Mouse (Mus musculus): ENCODE measurements around the gene Rab31.

DNA sequence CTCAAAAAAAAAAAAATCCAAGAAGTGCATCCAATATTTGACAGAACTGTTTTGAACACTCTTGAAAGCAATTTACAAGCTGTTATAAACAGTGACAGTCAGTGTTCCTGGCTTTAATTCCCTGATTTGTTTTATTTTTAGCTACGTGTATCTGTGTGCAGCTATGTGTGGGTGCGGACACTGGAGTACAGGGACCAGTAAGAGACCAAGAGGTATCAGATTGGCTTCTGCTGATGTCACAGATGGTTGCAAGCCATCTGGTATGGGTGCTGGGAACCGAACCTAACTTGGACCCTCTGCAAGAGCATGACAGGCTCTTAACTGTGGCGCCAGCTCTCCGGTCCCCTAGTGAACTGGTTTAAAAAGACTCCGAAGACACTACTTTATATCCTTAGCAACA lies 19.4 kb downstream of the Rab31 start:
- no peak for TF ChIP-seq CTCF (IDR thresholded peaks at IDR 0.05; ENCODE audit: low read depth)
- TF ChIP-seq EP300 (optimal IDR thresholded peaks at IDR 0.05) = no peak

Measured in stomach, postnatal 0 days (tissue).